Mouse (Mus musculus): ENCODE measurements around the gene Gm17660.

DNA sequence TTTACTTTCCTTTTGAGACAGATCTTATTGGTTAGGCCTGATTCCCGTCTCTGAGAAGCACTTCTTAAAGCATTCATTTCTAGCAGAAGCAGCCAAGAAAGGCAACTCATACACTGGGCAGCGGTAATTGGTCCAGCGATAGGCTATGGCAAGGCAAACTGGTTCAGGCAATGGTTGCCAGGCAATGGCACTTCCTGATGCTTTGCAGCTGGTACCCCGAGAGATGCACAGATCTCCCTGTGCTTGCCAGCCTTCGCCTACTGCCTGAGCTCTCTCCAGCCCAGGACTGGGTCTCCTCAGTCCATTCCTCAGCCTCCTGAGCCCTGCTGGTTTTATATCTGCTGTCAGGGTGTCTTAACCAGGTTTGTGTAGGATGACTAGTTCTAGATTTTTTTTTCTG is 17.0 kb downstream of the Gm17660 start:
- TF ChIP-seq CTCF (IDR thresholded peaks at IDR 0.05) (no peak), EP300 (IDR thresholded peaks at IDR 0.05) (no peak)
